Mouse (Mus musculus): Measurements from ENCODE around the gene Hist1h2ae. TPM values are rescaled to one million over a fixed set of nuclear protein-coding genes. Genes with fewer than 3 reads are reported as not detected.
"Not testable (repeated sequence)": the region's sequence is repeated elsewhere in the genome, so short reads cannot be mapped to it uniquely, and the experiment has no call there.

Gene Hist1h2ae
- total RNA-seq, 2 experiments from 2014 or later, result 38.7 to 42.6 TPM

GRCm38 (mm10) chr13:23542999-23543607 is 27.9 kb downstream of the Hist1h2ae start, which contains the start of gene Hist1h2bh:
TSS of gene Hist1h2bh (minus strand) at chr13:23543392.
- intact Hi-C loops (cut with DNase I), result not testable (repeated sequence)
- peak; percentile 85 to 86 for DNase-seq

DNA sequence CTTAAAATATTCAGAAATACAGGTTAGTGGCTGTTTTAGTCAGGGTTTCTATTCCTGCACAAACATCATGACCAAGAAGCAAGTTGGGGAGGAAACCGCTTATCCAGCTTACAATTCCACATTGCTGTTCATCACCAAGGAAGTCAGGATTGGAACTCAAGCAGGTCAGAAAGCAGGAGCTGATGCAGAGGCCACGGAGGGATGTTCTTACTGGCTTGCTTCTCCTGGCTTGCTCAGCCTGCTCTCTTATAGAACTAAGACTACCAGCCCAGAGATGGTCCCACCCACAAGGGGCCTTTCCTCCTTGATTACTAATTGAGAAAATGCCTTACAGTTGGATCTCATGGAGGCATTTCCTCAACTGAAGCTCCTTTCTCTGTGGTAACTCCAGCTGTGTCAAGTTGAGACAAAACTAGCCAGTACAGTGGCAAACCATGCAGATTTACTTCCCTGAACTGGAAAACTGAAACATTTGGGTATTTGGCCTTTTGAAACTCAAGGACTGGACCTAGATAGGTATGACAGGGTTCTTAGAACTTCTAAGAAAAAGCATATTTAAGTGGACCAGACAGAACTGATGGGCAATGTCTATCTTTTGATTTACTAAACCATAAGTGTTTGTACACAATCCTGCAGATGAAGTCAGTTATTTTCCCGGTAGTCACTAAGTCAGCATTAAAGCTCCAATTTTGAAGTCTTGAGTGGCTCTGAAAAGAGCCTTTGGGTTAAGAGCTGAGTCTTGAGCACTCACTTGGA is 28.6 kb downstream of the Hist1h2ae start:
- intact Hi-C loops (cut with DNase I); DNase-seq: not testable (repeated sequence)

- intact Hi-C loops (cut with DNase I), result no loop called here
- DNase-seq, result no peak
Observed at GRCm38 (mm10) chr13:23541497-23541896, 29.5 kb downstream of the Hist1h2ae start.

GRCm38 (mm10) chr13:23539821-23540220 is 31.2 kb downstream of the Hist1h2ae start:
- intact Hi-C loops (cut with DNase I), result loop anchor here (10.0 kb wide), 1 partner anchor 205 kb away; the partner anchor contains the start of genes Hist1h2bb and Hist1h3c
- DNase-seq, result not testable (repeated sequence)

DNA sequence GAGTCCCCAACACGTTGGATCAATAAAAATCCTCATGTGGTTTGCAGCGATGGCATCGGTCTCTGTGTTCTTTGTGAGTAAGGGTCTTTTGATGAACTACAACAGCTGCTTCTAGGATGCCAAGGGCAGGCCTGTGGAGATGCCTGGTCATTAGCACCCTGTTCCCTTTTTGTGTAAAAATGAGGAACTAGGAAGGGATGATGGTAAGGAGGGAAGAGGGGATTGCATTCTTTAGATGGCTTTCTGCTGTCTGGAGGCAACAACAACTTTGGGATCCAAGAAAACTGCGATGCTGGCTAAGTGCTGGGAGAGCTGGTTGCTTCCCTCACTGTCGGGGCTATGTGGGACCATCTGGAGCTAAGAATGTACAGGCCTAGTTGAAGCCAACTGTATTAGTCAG is 32.8 kb downstream of the Hist1h2ae start:
- no peak for DNase-seq
- intact Hi-C loops (cut with DNase I), result loop anchor here (10.0 kb wide), 1 partner anchor 207 kb away; the partner anchor contains the start of genes Hist1h2bb and Hist1h3c

- no peak for DNase-seq
- intact Hi-C loops (cut with DNase I), result loop anchor here (10.0 kb wide), 1 partner anchor 208 kb away; the partner anchor contains the start of genes Hist1h2bb and Hist1h3c
Observed at GRCm38 (mm10) chr13:23537006-23537710, 33.9 kb downstream of the Hist1h2ae start.

DNA sequence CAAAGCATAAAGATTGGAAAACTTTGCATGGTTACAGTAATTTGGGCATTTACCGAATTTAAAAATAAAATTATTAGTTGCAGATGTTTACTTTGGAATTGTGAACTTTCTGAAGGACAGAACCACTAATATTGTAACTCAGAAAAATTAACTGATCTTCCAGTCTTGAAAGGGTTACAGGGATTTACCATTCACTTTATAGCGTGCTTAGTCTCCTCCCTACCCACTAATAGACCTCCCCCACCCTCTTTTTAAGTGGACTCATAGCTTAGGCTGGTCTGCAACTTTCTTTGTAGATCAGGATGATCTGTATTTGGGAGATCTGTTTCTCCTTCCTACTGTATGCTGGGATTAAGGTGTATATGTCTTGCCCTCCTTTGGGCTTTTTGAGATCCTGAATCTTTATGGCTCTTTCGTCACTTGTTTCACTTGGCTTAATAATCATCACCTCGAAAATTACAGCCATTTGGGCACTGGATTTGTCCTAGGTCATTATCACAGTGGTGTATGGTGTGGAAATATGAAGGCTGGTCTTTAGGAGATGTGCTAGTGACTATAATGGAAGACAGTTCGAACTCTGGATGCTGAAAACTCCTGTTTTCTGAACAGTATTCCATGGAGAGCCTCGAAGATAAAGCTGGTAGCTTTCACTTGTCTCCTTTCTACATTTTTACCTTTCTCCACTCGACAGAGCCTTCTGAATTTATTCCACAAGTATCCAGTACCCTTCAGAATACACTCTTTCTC is 34.8 kb downstream of the Hist1h2ae start:
- intact Hi-C loops (cut with DNase I), result loop anchor here (10.0 kb wide), 1 partner anchor 209 kb away; the partner anchor contains the start of genes Hist1h2bb and Hist1h3c
- DNase-seq, result no peak

DNA sequence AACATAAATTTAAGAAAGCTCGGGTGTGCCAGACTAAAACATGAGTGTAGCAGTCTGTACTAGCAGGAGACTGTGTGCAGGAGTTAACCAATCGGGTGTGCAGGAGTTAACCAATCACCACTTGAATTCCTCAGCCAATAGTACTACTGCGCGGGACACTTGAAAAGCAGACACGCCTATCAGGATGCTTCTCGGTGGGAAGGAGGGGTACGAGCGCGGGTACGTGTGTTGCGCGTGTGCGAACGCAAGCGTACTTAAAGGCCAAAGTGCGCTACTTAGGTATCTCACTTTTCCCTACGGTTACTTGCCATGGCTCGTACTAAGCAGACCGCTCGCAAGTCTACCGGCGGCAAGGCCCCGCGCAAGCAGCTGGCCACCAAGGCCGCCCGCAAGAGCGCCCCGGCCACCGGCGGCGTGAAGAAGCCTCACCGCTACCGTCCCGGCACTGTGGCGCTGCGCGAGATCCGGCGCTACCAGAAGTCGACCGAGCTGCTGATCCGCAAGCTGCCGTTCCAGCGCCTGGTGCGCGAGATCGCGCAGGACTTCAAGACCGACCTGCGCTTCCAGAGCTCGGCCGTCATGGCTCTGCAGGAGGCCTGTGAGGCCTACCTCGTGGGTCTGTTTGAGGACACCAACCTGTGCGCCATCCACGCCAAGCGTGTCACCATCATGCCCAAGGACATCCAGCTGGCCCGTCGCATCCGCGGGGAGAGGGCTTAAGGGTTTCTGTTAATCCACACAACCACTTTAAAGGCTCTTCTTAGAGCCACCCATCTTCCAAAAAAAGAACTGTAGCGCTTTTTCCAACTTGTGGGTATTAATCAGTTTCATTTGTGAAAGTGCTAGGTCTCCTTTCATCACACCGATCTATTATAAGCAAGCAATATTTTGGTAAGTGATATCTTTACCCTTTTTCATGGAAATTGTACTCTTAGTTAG is 35.6 kb downstream of the Hist1h2ae start, which contains the start of gene Hist1h3g:
TSS of gene Hist1h3g (plus strand) at position 286 of the 939 bp plus-strand sequence.
- peak; percentile 92 to 93 for DNase-seq
- intact Hi-C loops (cut with DNase I), result loop anchor here (10.0 kb wide), 1 partner anchor 209 kb away; the partner anchor contains the start of genes Hist1h2bb and Hist1h3c

GRCm38 (mm10) chr13:23534368-23535131 is 36.5 kb downstream of the Hist1h2ae start:
- DNase-seq, result no peak
- intact Hi-C loops (cut with DNase I), result loop anchor here (5.0 to 10.0 kb wide), 3 partner anchors 48 to 1492 kb away; partner anchors contain the start of genes Hist1h2ag, Hist1h2bb, Hist1h2bj and Hist1h3c

- intact Hi-C loops (cut with DNase I), result loop anchor here (5.0 to 10.0 kb wide), 3 partner anchors 49 to 1491 kb away; partner anchors contain the start of genes Hist1h2ag, Hist1h2bb, Hist1h2bj and Hist1h3c
- DNase-seq, result peak; percentile 77 to 79
Observed at GRCm38 (mm10) chr13:23533560-23534367, 37.3 kb downstream of the Hist1h2ae start, which contains the start of gene Hist1h2af. TSS of gene Hist1h2af (plus strand) at chr13:23533906.

DNA sequence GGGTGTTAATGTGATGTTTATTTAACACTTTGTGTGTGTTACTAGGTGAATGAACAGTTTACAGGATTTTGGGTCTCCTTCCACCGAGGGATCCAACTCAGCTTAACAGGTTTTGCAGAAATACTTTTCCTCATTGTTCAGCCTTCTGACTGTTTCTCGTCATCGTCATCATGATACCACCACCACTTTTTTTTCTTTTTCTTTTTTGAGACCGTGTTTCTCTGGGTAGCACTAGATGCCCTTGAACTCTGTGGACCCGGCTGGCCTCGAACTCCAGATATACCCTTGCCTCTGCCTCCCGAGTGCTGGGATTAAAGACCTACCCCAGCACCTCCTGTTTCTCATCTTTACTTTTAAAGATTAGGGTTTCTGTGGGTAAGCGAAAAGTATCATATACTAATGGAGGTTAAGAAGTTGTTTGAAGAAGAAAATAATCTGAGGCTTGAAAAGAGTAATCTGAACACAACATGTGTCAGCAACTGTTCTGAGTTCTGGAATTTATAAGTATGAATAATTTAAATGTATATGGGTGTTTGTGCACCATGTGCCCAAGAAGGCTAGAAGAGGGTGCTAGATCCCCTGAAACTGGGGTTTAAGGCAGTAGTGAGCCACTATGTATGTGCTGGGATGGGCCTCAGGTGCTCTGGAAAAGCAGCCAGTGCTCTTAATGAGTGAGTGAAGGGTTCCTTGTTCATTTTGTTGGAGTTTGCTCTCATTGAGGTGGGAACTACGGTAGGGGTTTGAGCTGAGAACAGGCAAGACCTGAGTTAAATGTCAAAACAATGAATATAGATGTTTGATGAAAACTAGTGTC is 38.6 kb downstream of the Hist1h2ae start:
- intact Hi-C loops (cut with DNase I), result loop anchor here (5.0 to 10.0 kb wide), 3 partner anchors 50 to 1490 kb away; partner anchors contain the start of genes Hist1h2ag, Hist1h2bb, Hist1h2bj and Hist1h3c
- DNase-seq, result no peak

GRCm38 (mm10) chr13:23530901-23531875 is 39.8 kb downstream of the Hist1h2ae start, which contains the start of gene Hist1h4h:
TSS of gene Hist1h4h (plus strand) at chr13:23531050.
- peak; percentile 99 for DNase-seq
- intact Hi-C loops (cut with DNase I), result loop anchor here (5.0 to 10.0 kb wide), 3 partner anchors 51 to 1489 kb away; partner anchors contain the start of genes Hist1h2ag, Hist1h2bb, Hist1h2bj and Hist1h3c

- peak; percentile 77 to 83 for DNase-seq
- intact Hi-C loops (cut with DNase I), result loop anchor here (5.0 to 10.0 kb wide), 3 partner anchors 52 to 1488 kb away; partner anchors contain the start of genes Hist1h2ag, Hist1h2bb, Hist1h2bj and Hist1h3c
Observed at GRCm38 (mm10) chr13:23530181-23530900, 40.7 kb downstream of the Hist1h2ae start.
